Mouse (Mus musculus): Measurements from ENCODE around the gene Masp1. TPM values are rescaled to one million over a fixed set of nuclear protein-coding genes. Genes with fewer than 3 reads are reported as not detected.

Masp1 gene
- total RNA-seq (2023): 0.12 TPM

DNA sequence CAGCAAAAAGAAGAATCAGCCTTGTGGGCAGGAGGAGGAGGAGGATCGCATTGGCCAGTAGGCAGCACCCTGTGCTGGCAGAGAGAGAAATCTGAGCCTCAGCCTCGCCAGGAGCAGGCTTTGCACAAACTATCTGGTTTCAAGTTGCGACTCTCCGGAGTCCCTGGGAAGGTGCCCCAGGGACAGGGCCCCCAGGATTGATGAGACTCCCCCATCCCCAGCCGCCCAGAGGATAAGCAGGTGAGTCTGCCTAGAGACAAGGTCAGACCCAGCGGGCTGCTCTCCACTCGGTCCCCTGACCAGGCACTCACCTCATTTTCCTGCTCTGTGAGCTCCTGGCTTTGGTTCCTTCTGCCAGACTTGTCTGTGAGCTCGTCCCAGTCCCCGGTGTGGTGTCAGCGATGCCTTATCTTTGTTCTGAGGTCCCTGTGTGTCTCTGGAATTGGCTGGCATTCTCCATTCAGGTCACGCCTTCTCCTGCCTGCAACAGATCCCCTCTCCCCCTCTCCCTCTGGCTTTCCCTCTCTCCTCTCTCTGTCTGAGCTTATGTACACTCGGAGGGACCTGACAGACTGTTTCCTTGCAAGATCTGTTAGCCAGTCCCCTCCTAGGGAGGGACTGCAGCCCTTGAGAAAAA is at the start of gene Masp1, which contains the start of gene Rtp4:
Gene Masp1, minus strand, starts transcription at position 581 of the 637 bp plus-strand sequence.
Gene Rtp4, plus strand, starts transcription at position 57 of the 637 bp plus-strand sequence.

GRCm38 (mm10) chr16:23428647-23429319 is 91.8 kb downstream of the Masp1 start, which contains the start of gene Rtp1:
Gene Rtp1, plus strand, starts transcription at chr16:23429133.

Other genes starting within 250 kb of the Masp1 start
- gene Rtp1, start 91.7 kb downstream of the Masp1 start, total RNA-seq (2023): not detected
- gene Rtp4, start 524 bp downstream of the Masp1 start, total RNA-seq (2023): 28.1 TPM

Measured in CD8-positive naive resting alpha-beta T cell, adult 57 days (primary cell).